ENCODE assay signal across 8 mouse cellular contexts in genomic region chr16:45843351-45843891, GRCm38 (mm10).
DNase-seq lines count a peak whose midpoint lies in the region; ATAC-seq and TF ChIP-seq lines count a peak whose summit lies in the region.

No protein-coding gene starts in this region.

- H3K9me3 ChIP-seq in intestine, embryonic 14.5 days (ENCODE audit: control insufficient read depth, low read length) = no peaks in the 10 kb centered on the region
- H3K9me3 ChIP-seq in liver, embryonic 15.5 days (replicated peaks) = no peaks in the 10 kb centered on the region
- H3K9me3 ChIP-seq in neural tube, embryonic 15.5 days (replicated peaks) = no peaks in the 10 kb centered on the region

- 4% methylated on average over 16 of the region's 16 CpGs for WGBS in bone marrow, adult 2 months
- WGBS in intestine, embryonic 14.5 days = 0% methylated on average over 16 of the region's 16 CpGs
- whole genome bisulfite sequencing in liver, embryonic 15.5 days (ENCODE audit: insufficient replicate concordance) = 1% methylated on average over 16 of the region's 16 CpGs
- WGBS in neural tube, embryonic 15.5 days = 0% methylated on average over 16 of the region's 16 CpGs

- H3K4me3 ChIP-seq in bone marrow, adult 2 months (replicated peaks; ENCODE audit: control insufficient read depth, low read depth, low read length) = peak overlapping the region; percentile 32
- H3K4me3 ChIP-seq in intestine, embryonic 14.5 days (ENCODE audit: low read depth, low read length) = peak overlapping the region; percentile 86
- peak overlapping the region; percentile 54 for H3K4me3 ChIP-seq in liver, embryonic 15.5 days (replicated peaks)
- H3K4me3 ChIP-seq in neural tube, embryonic 15.5 days (replicated peaks) = peak overlapping the region; percentile 66

- TF ChIP-seq CTCF in bone marrow, adult 2 months (IDR thresholded peaks at IDR 0.05; ENCODE audit: control insufficient read depth, insufficient read depth, low read length) = no peak

- ATAC-seq in intestine, embryonic 14.5 days (replicated peaks; ENCODE audit: low FRiP score, low TSS enrichment, low read depth) = peak; percentile 32
- ATAC-seq in liver, embryonic 15.5 days (ENCODE audit: insufficient read depth) = no peak
- ATAC-seq in neural tube, embryonic 15.5 days (ENCODE audit: low FRiP score) = peak; percentile 25

- no peaks in the 10 kb centered on the region for H3K27me3 ChIP-seq in intestine, embryonic 14.5 days (replicated peaks; ENCODE audit: control insufficient read depth, insufficient read depth, low read length)
- H3K27me3 ChIP-seq in liver, embryonic 15.5 days = peaks cover 39% of the 10 kb centered on the region
- peaks cover 12% of the 10 kb centered on the region; the same call in 1 of the 2 replicates for H3K27me3 ChIP-seq in neural tube, embryonic 15.5 days (replicated peaks)

- H3K9ac ChIP-seq in intestine, embryonic 14.5 days (ENCODE audit: low read length) = peak overlapping the region; percentile 94
- peak overlapping the region; percentile 30 for H3K9ac ChIP-seq in liver, embryonic 15.5 days
- peak overlapping the region; percentile 62 for H3K9ac ChIP-seq in neural tube, embryonic 15.5 days (replicated peaks)

- no peaks in the 10 kb centered on the region for H3K4me1 ChIP-seq in bone marrow, adult 2 months (ENCODE audit: control insufficient read depth, insufficient read depth, low read length)
- H3K4me1 ChIP-seq in intestine, embryonic 14.5 days (replicated peaks; ENCODE audit: control insufficient read depth, insufficient read depth, low read length) = peaks cover 40% of the 10 kb centered on the region
- peaks cover 5% of the 10 kb centered on the region; the same call in 1 of the 2 replicates for H3K4me1 ChIP-seq in liver, embryonic 15.5 days (replicated peaks)
- peaks cover 16% of the 10 kb centered on the region for H3K4me1 ChIP-seq in neural tube, embryonic 15.5 days

- H3K36me3 ChIP-seq in intestine, embryonic 14.5 days (ENCODE audit: control insufficient read depth, insufficient read depth, low read length) = no peaks in the 10 kb centered on the region
- no peaks in the 10 kb centered on the region for H3K36me3 ChIP-seq in liver, embryonic 15.5 days (replicated peaks)
- H3K36me3 ChIP-seq in neural tube, embryonic 15.5 days = no peaks in the 10 kb centered on the region

- peak; percentile 34 to 45 for DNase-seq in adrenal gland, adult 18-20 months (ENCODE audit: low spot score in 2 of 2)
- no peak for DNase-seq in adrenal gland, postnatal 4 days (ENCODE audit: low spot score in 2 of 2)
- peak; percentile 31 to 51 for DNase-seq in gastrocnemius, postnatal 4 days (ENCODE audit: low spot score in 2 of 2)
- DNase-seq in intestine, embryonic 14.5 days (ENCODE audit: low spot score) = peak; percentile 82
- no peak for DNase-seq in right cerebral cortex, postnatal 10 days (ENCODE audit: low spot score in 2 of 2)

- peak overlapping the region; percentile 79 for H3K4me2 ChIP-seq in intestine, embryonic 14.5 days (ENCODE audit: low read length)
- H3K4me2 ChIP-seq in liver, embryonic 15.5 days = peak overlapping the region; percentile 61
- H3K4me2 ChIP-seq in neural tube, embryonic 15.5 days = peak overlapping the region; percentile 100

- TF ChIP-seq POLR2A in bone marrow, adult 2 months (IDR thresholded peaks at IDR 0.05; ENCODE audit: borderline replicate concordance, control insufficient read depth, low read depth, low read length) = no peak

- no peak overlapping the region for H3K27ac ChIP-seq in bone marrow, adult 2 months (ENCODE audit: control insufficient read depth, insufficient read depth, low read depth, low read length, poor library complexity)
- H3K27ac ChIP-seq in intestine, embryonic 14.5 days (ENCODE audit: low read depth) = peak overlapping the region; percentile 93
- peak overlapping the region; percentile 55 for H3K27ac ChIP-seq in liver, embryonic 15.5 days (replicated peaks)
- peak overlapping the region; percentile 39 for H3K27ac ChIP-seq in neural tube, embryonic 15.5 days (replicated peaks)

Comparison
In these comparisons a context has a peak if more than half of its experiments do, and no peak if none do; other contexts are left out.
1. DNase-seq: peak in adrenal gland, adult 18-20 months (2 of 2), gastrocnemius, postnatal 4 days (2 of 2) and intestine, embryonic 14.5 days (single experiment); none in adrenal gland, postnatal 4 days (0 of 2) and right cerebral cortex, postnatal 10 days (0 of 2).
2. H3K4me3 ChIP-seq: peak in every context shown above with its lines; median percentile 86 in intestine, embryonic 14.5 days; 66 in neural tube, embryonic 15.5 days; 54 in liver, embryonic 15.5 days; 32 in bone marrow, adult 2 months.
3. H3K9ac ChIP-seq: peak in every context shown above with its lines; median percentile 94 in intestine, embryonic 14.5 days; 62 in neural tube, embryonic 15.5 days; 30 in liver, embryonic 15.5 days.
4. Peak in every context shown above with its lines, with median percentiles within 50 percentile points of each other: H3K4me2 ChIP-seq.